Mouse (Mus musculus) forebrain, embryonic 10.5 days (tissue): ENCODE results near the gene Kpna1. TPM values are rescaled to one million over a fixed set of nuclear protein-coding genes. Genes with fewer than 3 reads are reported as not detected.

Experiments
- polyA plus RNA-seq: library from polyadenylated mRNA; unstranded; fragments of >200 nt; fragmentation: Nextera tagmentation; extraction: Ambion mirVana; gene quantifications from 2 replicates; pipeline ENCODE4 v1.2.1, GENCODE M21; 2016

The Kpna1 gene
- polyA plus RNA-seq, 1 experiment from 2014 or later, result 79.0 TPM

Other genes starting within 250 kb of the Kpna1 start
- 9.3 and 10.4 TPM in 2 replicates for gene Dirc2, start 209.4 kb upstream of the Kpna1 start, polyA plus RNA-seq
- gene Hspbap1, start 208.4 kb upstream of the Kpna1 start, polyA plus RNA-seq, result 28.7 and 29.9 TPM in 2 replicates
- gene Parp14, start 107.2 kb upstream of the Kpna1 start, polyA plus RNA-seq, result 0.11 and 0.17 TPM in 2 replicates
- 3.3 and 3.7 TPM in 2 replicates for gene Parp9, start 40.3 kb upstream of the Kpna1 start, polyA plus RNA-seq
- 4.6 and 5.1 TPM in 2 replicates for gene Dtx3l, start 39.6 kb upstream of the Kpna1 start, polyA plus RNA-seq
- 7.1 and 7.9 TPM in 2 replicates for gene Wdr5b, start 62.4 kb downstream of the Kpna1 start, polyA plus RNA-seq
- 369 and 410 TPM in 2 replicates for gene Fam162a, start 92.8 kb downstream of the Kpna1 start, polyA plus RNA-seq
- 103 and 105 TPM in 2 replicates for gene Ccdc58, start 92.9 kb downstream of the Kpna1 start, polyA plus RNA-seq
- gene Csta1, start 152.5 kb downstream of the Kpna1 start, polyA plus RNA-seq, result 0.14 and 0.26 TPM in 2 replicates
- not detected in 2 replicates for gene Stfa2l1, start 178.1 kb downstream of the Kpna1 start, polyA plus RNA-seq
- not detected in 2 replicates for gene Gm5483, start 205.5 kb downstream of the Kpna1 start, polyA plus RNA-seq
- not detected in 2 replicates for gene Gm5416, start 231.7 kb downstream of the Kpna1 start, polyA plus RNA-seq
- gene 2010005H15Rik, start 242.7 kb downstream of the Kpna1 start, polyA plus RNA-seq, result not detected in 2 replicates